Mouse (Mus musculus): ENCODE data around the gene Olfr1217. TPM values are rescaled to one million over a fixed set of nuclear protein-coding genes. Genes with fewer than 3 reads are reported as not detected.
"Not testable (repeated sequence)": the region's sequence is repeated elsewhere in the genome, so short reads cannot be mapped to it uniquely, and the experiment has no call there.

The Olfr1217 gene
- polyA plus RNA-seq (2014; fragmentation: Nextera tagmentation; extraction: Ambion mirVana) = not detected in 2 replicates

GRCm38 (mm10) chr2:89031965-89032364 lies at the start of gene Olfr1217:
Gene Olfr1217, minus strand, starts transcription at chr2:89032065.
- H3K36me3 ChIP-seq (ENCODE audit: control insufficient read depth, insufficient read depth, low read length) = no peaks in the 10 kb centered on the region
- no peaks in the 10 kb centered on the region for H3K27me3 ChIP-seq (ENCODE audit: control insufficient read depth, insufficient read depth, low read length)
- no peak within 1 kb of the TSS for H3K4me2 ChIP-seq (ENCODE audit: low read length)
- no peak for DNase-seq
- ATAC-seq (ENCODE audit: low FRiP score, low TSS enrichment) = no peak
- WGBS = 76% methylated on average over 2 of the region's 2 CpGs
- no peak within 1 kb of the TSS for H3K4me3 ChIP-seq (replicated peaks; ENCODE audit: low read depth, low read length)
- no peaks in the 10 kb centered on the region for H3K9me3 ChIP-seq (ENCODE audit: control insufficient read depth, low read length)
- no peak within 1 kb of the TSS for H3K27ac ChIP-seq (replicated peaks; ENCODE audit: low read depth, low read length)
- no peak within 1 kb of the TSS for H3K9ac ChIP-seq (replicated peaks; ENCODE audit: low read length)
- H3K4me1 ChIP-seq (ENCODE audit: control insufficient read depth, insufficient read depth, low read length) = no peaks in the 10 kb centered on the region

- no peak overlapping the region for H3K4me2 ChIP-seq (ENCODE audit: low read length)
- no peaks in the 10 kb centered on the region for H3K4me1 ChIP-seq (ENCODE audit: control insufficient read depth, insufficient read depth, low read length)
- ATAC-seq (ENCODE audit: low FRiP score, low TSS enrichment) = no peak
- no peak for DNase-seq
- H3K36me3 ChIP-seq (ENCODE audit: control insufficient read depth, insufficient read depth, low read length) = no peaks in the 10 kb centered on the region
- no peaks in the 10 kb centered on the region for H3K9me3 ChIP-seq (ENCODE audit: control insufficient read depth, low read length)
- no peaks in the 10 kb centered on the region for H3K27me3 ChIP-seq (ENCODE audit: control insufficient read depth, insufficient read depth, low read length)
- no peak overlapping the region for H3K9ac ChIP-seq (replicated peaks; ENCODE audit: low read length)
- H3K27ac ChIP-seq (replicated peaks; ENCODE audit: low read depth, low read length) = no peak overlapping the region
- no peak overlapping the region for H3K4me3 ChIP-seq (replicated peaks; ENCODE audit: low read depth, low read length)
Measured at GRCm38 (mm10) chr2:89081487-89081886, 49.6 kb upstream of the Olfr1217 start.

GRCm38 (mm10) chr2:89061087-89061486 lies 29.2 kb upstream of the Olfr1217 start, which contains the start of gene Olfr1218:
Gene Olfr1218, minus strand, starts transcription at chr2:89061187.
- ATAC-seq (ENCODE audit: low FRiP score, low TSS enrichment) (no peak), DNase-seq (no peak)
- H3K4me2 ChIP-seq (ENCODE audit: low read length) = no peak within 1 kb of the TSS
- H3K4me3 ChIP-seq (replicated peaks; ENCODE audit: low read depth, low read length) = no peak within 1 kb of the TSS
- H3K27ac ChIP-seq (replicated peaks; ENCODE audit: low read depth, low read length) = no peak within 1 kb of the TSS
- H3K9ac ChIP-seq (replicated peaks; ENCODE audit: low read length) = no peak within 1 kb of the TSS
- no peaks in the 10 kb centered on the region for H3K4me1 ChIP-seq (ENCODE audit: control insufficient read depth, insufficient read depth, low read length)
- H3K9me3 ChIP-seq (ENCODE audit: control insufficient read depth, low read length) = no peaks in the 10 kb centered on the region
- no peaks in the 10 kb centered on the region for H3K36me3 ChIP-seq (ENCODE audit: control insufficient read depth, insufficient read depth, low read length)
- H3K27me3 ChIP-seq (ENCODE audit: control insufficient read depth, insufficient read depth, low read length) = no peaks in the 10 kb centered on the region

- not testable (repeated sequence) for H3K9me3 ChIP-seq (ENCODE audit: control insufficient read depth, low read length); H3K36me3 ChIP-seq (ENCODE audit: control insufficient read depth, insufficient read depth, low read length); DNase-seq; H3K9ac ChIP-seq (replicated peaks; ENCODE audit: low read length); H3K4me2 ChIP-seq (ENCODE audit: low read length); ATAC-seq (ENCODE audit: low FRiP score, low TSS enrichment); H3K27ac ChIP-seq (replicated peaks; ENCODE audit: low read depth, low read length); H3K27me3 ChIP-seq (ENCODE audit: control insufficient read depth, insufficient read depth, low read length); H3K4me3 ChIP-seq (replicated peaks; ENCODE audit: low read depth, low read length); H3K4me1 ChIP-seq (ENCODE audit: control insufficient read depth, insufficient read depth, low read length)
- WGBS = 70% methylated on average over 3 of the region's 3 CpGs
Measured at GRCm38 (mm10) chr2:89021436-89021835, 10.4 kb downstream of the Olfr1217 start.

GRCm38 (mm10) chr2:89018240-89018639 lies 13.6 kb downstream of the Olfr1217 start, which contains the start of gene Olfr1216:
Gene Olfr1216, minus strand, starts transcription at chr2:89018340.
- H3K9me3 ChIP-seq (ENCODE audit: control insufficient read depth, low read length) = no peaks in the 10 kb centered on the region
- H3K4me3 ChIP-seq (replicated peaks; ENCODE audit: low read depth, low read length) = no peak within 1 kb of the TSS
- no peaks in the 10 kb centered on the region for H3K27me3 ChIP-seq (ENCODE audit: control insufficient read depth, insufficient read depth, low read length)
- H3K4me2 ChIP-seq (ENCODE audit: low read length) = no peak within 1 kb of the TSS
- H3K4me1 ChIP-seq (ENCODE audit: control insufficient read depth, insufficient read depth, low read length) = no peaks in the 10 kb centered on the region
- DNase-seq (no peak), ATAC-seq (ENCODE audit: low FRiP score, low TSS enrichment) (no peak)
- H3K36me3 ChIP-seq (ENCODE audit: control insufficient read depth, insufficient read depth, low read length) = no peaks in the 10 kb centered on the region
- H3K9ac ChIP-seq (replicated peaks; ENCODE audit: low read length) = no peak within 1 kb of the TSS
- 85% methylated on average over 1 of the region's 1 CpGs for WGBS
- H3K27ac ChIP-seq (replicated peaks; ENCODE audit: low read depth, low read length) = no peak within 1 kb of the TSS

- H3K27me3 ChIP-seq (ENCODE audit: control insufficient read depth, insufficient read depth, low read length) = no peaks in the 10 kb centered on the region
- H3K4me1 ChIP-seq (ENCODE audit: control insufficient read depth, insufficient read depth, low read length) = no peaks in the 10 kb centered on the region
- H3K9me3 ChIP-seq (ENCODE audit: control insufficient read depth, low read length) = no peaks in the 10 kb centered on the region
- H3K4me2 ChIP-seq (ENCODE audit: low read length) = no peak within 1 kb of the TSS
- WGBS = 77% methylated on average over 2 of the region's 2 CpGs
- ATAC-seq (ENCODE audit: low FRiP score, low TSS enrichment) = no peak
- no peak within 1 kb of the TSS for H3K9ac ChIP-seq (replicated peaks; ENCODE audit: low read length)
- H3K4me3 ChIP-seq (replicated peaks; ENCODE audit: low read depth, low read length) = no peak within 1 kb of the TSS
- DNase-seq = no peak
- no peaks in the 10 kb centered on the region for H3K36me3 ChIP-seq (ENCODE audit: control insufficient read depth, insufficient read depth, low read length)
- H3K27ac ChIP-seq (replicated peaks; ENCODE audit: low read depth, low read length) = no peak within 1 kb of the TSS
Measured at GRCm38 (mm10) chr2:89006873-89007272, 25.0 kb downstream of the Olfr1217 start, which contains the start of gene Olfr1215. Gene Olfr1215, minus strand, starts transcription at chr2:89006973.

GRCm38 (mm10) chr2:88992553-88992952 lies 39.3 kb downstream of the Olfr1217 start, which contains the start of gene Olfr1214:
Gene Olfr1214, minus strand, starts transcription at chr2:88992653.
- Histone ChIP-seq H3K9ac (replicated peaks; ENCODE audit: low read length) (no peak within 1 kb of the TSS), H3K27ac (replicated peaks; ENCODE audit: low read depth, low read length) (no peak within 1 kb of the TSS), H3K9me3 (ENCODE audit: control insufficient read depth, low read length) (no peaks in the 10 kb centered on the region), H3K4me2 (ENCODE audit: low read length) (no peak within 1 kb of the TSS), H3K4me3 (replicated peaks; ENCODE audit: low read depth, low read length) (no peak within 1 kb of the TSS), H3K36me3 (ENCODE audit: control insufficient read depth, insufficient read depth, low read length) (no peaks in the 10 kb centered on the region), H3K4me1 (ENCODE audit: control insufficient read depth, insufficient read depth, low read length) (no peaks in the 10 kb centered on the region), H3K27me3 (ENCODE audit: control insufficient read depth, insufficient read depth, low read length) (no peaks in the 10 kb centered on the region)
- ATAC-seq (ENCODE audit: low FRiP score, low TSS enrichment) = no peak
- WGBS = 88% methylated on average over 1 of the region's 1 CpGs
- DNase-seq = no peak

GRCm38 (mm10) chr2:88980181-88980580 lies 51.7 kb downstream of the Olfr1217 start, which contains the start of gene Gm13762:
Gene Gm13762, minus strand, starts transcription at chr2:88980281.
- DNase-seq (no peak), ATAC-seq (ENCODE audit: low FRiP score, low TSS enrichment) (no peak)
- Histone ChIP-seq H3K4me2 (ENCODE audit: low read length) (no peak within 1 kb of the TSS), H3K36me3 (ENCODE audit: control insufficient read depth, insufficient read depth, low read length) (no peaks in the 10 kb centered on the region), H3K4me1 (ENCODE audit: control insufficient read depth, insufficient read depth, low read length) (no peaks in the 10 kb centered on the region), H3K9me3 (ENCODE audit: control insufficient read depth, low read length) (no peaks in the 10 kb centered on the region), H3K4me3 (replicated peaks; ENCODE audit: low read depth, low read length) (no peak within 1 kb of the TSS), H3K27me3 (ENCODE audit: control insufficient read depth, insufficient read depth, low read length) (no peaks in the 10 kb centered on the region), H3K9ac (replicated peaks; ENCODE audit: low read length) (no peak within 1 kb of the TSS), H3K27ac (replicated peaks; ENCODE audit: low read depth, low read length) (no peak within 1 kb of the TSS)
- WGBS = 80% methylated on average over 1 of the region's 1 CpGs
